Mouse (Mus musculus) brain, adult 2 months (tissue): Measurements from ENCODE around the gene Ccl20.
A peak's percentile ranks its signal among the peaks of the same experiment; 100 is the strongest.

Experiments used
- DNase-seq: peaks from one replicate; pipeline ENCODE4 v3.0.0; 2011; ENCODE audit warnings: low read depth, low spot score

Gene Ccl20

DNA sequence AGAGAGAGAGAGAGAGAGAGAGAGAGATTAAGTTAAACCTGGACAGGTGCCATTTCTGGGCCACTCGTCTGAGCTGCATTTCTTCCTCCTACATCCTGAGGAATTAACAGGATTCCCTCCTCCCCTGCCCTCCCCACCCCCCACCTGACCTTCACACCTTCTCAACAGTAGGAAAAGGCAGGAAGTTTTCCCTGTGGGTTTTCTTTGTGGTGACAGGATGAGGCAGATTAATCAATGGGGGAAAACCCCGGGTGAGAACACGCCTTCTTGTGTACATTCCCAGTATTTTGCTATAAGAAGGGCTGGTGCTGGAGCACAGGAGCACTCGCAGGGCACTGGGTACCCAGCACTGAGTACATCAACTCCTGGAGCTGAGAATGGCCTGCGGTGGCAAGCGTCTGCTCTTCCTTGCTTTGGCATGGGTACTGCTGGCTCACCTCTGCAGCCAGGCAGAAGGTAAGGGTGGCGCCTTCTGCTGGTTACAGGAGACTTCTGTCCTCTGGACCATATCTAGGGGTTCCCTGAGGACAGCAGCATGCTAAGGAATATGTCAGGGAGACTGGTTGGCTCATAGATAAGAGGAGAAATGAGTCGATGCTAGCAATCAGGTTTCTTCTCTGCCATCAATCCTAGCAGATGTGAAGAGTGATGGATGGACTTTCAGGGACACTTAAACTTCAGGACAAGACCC, at the start of gene Ccl20:
Ccl20 (plus strand) TSS at position 320 of the 691 bp plus-strand sequence.
- no peak for DNase-seq

DNA sequence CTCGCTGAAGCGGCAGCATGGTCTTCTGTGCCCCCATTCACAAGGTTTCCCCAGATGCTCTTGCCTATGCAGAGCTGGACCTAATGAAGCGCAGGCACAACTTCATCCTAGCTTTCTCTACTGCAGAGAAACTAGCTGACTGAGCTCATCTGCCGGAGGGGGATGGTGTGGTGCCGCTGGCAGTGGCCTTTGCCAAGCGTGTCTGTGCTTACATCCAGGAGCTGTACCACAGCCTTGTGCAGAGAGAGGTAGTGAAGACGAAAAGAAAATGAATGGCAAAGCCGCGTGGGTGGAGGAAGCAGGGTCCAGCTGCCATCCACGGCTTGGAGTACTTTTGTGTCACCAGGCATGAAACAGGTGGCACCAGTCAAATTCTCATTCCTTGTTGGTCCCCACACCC, 49.4 kb upstream of the Ccl20 start:
- peak; percentile 28 for DNase-seq

DNA sequence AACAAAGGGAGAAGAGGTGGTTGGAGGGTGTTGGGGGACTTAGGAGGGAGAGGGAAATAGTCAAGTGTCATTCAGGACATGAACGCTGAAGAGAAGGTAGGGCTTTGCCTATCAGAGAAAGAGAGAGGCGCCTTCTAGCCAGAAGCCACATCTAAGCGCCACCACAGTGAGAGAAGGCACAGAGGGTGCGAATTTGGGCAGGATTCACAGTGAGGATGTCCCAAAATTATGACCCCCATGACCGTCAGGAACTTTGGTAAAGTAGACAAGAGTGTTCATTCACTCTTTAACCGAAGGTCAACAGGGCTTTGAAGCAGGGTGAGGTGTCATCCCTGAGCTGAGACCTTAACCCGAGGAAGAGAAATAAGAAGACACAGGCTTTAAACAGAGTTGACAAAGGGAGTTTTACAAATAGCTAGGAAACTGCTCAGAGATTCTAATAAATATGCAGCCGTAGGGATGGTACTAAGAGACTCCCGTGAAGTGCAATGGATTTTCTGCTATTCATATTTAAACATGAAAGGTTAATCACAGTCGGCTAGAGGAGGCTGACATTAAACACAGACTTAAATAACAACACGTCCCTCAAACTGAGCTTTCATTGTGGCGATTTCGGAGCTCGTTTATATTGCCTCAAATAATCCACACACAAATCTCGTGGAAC, 40.9 kb upstream of the Ccl20 start:
- DNase-seq = no peak

DNA sequence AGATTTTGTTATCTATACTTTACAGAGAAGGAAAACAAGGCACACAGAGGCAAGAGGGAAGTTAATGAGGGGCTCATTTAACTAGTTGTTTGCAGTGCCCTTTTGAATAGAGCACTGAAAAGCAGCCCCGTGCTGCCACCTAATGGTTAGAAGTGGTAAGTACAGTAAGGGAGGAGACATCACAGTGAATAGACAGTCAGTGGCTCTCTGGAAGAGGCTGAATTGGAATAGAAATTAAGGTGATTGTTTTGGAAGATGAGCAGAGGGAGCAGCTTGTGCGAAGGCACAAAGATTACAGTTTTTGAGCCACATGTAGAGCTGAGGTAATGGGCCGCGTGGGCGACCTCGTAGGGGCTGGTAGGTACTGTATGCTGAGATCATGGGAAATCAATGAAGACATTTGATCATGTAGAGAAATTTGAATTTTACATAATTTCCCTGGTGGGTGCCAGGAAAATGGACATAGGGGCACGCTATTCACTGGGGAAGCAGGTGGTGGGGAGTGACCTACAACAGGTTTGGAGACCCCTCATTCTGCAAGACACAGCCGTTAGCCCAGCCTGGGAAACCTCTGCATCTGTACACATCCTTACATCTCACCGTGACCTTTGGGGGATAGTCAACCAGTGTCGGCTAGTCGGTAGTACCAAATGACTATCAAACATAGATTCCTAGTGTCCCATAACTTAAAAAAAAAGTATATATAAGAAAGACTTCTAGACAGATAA, 40.2 kb upstream of the Ccl20 start:
- peak; percentile 60 for DNase-seq

DNA sequence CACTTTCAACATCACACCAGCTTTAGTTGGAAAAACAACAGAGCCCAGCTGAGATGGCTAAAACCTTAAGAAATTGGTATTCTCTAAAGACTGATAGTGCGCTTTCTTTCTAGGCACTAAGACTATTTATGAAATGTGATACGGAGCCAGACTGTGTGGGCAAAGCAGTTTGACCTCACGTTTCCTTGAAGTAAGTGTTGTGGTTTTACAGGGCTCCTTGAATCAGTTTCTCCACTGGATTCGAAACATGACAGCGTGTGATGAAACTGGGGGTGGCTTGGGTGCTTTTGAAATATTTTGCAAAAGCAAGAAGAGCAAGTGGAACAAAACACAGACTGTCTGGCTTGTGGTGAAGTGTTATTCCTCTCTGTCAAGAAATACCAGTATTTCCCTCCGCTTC, 39.5 kb upstream of the Ccl20 start:
- DNase-seq = peak; percentile 35

DNA sequence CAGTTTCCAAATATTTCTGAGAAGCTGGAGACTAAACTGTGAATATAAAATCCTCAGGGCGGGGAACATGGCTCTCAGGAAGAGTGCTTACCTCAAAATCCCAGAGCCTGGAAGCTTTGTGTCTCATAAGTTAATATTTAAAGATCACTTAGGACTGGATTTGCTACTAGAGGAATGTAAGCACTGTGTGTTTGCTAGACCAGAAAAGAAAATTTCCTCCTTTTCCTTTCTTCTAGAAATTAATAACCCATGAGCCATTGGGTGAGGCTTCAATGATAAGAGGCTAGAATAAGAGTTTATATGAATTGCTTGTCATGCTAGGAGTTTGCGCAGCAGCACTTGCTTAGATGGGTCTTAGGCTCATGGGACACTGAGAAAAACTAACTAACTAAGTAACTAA, 31.8 kb upstream of the Ccl20 start:
- DNase-seq = no peak

DNA sequence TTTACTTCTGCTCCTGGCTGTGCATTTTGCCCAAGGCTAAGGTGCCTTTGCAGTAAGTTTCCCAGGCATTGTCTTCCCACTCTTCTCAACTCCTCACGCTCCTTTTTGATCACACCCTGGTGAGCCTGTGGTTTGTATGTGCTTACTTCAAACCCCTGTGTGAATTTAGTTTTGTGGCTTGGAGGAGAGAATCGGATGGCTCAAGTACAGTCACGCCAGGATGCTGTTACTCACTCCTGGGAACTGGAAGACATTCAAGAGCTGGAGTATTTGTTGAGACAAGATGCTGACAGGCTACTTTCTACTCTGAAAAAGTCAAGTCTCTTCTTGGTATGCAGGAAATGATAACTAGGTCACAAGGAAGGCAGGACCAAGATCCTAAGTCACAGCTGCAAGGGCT, 25.3 kb upstream of the Ccl20 start:
- peak; percentile 10 for DNase-seq

DNA sequence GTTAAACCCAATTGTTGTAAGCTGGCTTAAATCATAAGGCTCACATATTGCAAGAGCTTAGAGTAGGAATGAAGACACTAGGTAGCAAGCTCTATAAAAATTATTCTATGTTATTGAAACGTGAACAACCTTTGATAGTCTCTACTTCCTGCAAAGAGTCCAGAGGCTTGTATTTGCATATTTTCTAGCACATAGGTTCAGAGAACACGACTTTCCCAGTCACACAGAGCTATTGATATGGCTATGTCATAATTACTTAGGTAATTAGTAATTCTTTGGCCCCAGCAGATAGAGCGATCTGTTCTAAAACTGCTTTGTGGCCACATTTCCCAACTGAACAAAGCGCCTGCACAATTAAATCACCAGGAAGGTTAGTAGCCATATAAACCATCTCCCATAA, 19.6 kb upstream of the Ccl20 start:
- no peak for DNase-seq

DNA sequence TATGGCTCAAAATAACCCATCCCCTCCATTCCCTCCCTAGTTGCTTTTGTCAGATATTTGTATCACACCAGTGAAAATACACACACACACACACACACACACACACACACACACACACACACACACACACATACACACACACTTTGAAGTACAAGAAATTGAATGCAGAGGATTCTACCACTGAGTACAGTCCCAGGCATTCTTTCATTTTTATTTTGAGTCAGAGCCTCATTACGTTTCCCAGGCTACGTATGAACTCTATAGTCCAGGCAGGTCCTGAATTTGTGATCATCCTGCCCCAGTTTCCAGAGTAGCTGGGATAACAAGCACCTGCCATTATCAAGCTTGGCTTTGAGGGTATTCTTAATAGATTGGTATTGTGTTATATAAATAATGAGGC, 17.4 kb upstream of the Ccl20 start:
- DNase-seq = peak; percentile 12

DNA sequence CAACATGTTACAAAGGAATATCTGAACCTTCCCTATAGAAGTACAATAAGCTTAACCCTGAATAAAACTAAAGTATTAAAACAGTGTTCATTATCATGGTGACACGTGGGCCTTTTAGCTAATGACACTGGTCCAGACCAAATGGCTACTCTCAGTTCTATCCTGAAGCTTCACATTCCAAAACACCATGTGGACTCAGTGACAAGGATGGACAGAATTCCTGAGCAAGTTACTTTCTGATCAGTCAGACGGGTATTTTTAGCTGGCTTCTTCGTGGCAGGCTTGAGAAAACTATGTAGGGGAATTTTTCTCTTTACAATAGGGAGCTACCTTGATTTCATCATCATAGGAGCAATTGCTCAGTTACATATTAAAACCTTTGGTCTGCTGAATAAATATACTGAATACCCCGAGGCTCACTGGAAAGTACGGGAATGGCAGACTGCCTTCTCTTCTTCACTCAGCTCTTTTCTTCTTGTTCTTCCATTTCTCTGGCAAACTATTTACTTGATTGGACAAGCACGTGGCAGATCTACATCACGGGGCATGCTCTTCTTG, 16.9 kb upstream of the Ccl20 start:
- no peak for DNase-seq

DNA sequence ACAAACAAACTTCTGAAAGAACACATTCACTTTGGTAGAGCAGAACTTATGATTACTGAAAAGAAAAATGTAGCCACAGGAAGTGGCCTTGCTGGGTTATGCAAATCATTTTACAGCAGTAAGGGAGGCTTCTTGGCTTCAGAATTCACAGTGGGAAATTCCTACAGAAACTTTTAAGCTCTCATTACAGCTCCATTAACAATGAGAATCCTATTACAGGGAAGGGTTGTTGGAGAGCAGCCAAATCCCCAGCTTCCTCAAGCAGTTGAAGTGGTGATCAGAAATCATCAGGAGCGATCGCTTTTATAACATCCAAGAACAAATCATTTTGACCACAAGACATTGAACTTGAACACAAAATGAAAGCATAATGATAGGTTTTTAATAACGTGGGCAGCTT, 14.7 kb upstream of the Ccl20 start:
- peak; percentile 49 for DNase-seq

DNA sequence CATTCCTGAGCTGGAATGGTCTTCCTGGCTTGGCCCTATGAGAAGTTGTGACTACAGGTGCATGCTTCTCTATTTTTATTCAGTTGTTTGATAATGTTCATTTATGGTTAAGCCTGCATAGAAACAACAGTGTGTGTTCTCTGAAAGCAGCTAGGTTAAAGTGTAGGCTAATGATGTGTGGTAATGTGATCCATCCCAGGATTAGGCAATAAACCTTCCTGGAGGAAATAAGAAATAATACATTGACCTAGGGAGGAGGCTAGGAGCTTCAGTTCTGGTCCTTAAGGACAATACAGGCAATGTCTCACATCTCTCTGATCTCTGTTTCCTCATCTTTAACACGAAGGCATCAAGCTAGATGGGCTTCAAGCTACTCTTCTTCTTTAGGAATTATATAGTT, 11.1 kb upstream of the Ccl20 start:
- DNase-seq = no peak

DNA sequence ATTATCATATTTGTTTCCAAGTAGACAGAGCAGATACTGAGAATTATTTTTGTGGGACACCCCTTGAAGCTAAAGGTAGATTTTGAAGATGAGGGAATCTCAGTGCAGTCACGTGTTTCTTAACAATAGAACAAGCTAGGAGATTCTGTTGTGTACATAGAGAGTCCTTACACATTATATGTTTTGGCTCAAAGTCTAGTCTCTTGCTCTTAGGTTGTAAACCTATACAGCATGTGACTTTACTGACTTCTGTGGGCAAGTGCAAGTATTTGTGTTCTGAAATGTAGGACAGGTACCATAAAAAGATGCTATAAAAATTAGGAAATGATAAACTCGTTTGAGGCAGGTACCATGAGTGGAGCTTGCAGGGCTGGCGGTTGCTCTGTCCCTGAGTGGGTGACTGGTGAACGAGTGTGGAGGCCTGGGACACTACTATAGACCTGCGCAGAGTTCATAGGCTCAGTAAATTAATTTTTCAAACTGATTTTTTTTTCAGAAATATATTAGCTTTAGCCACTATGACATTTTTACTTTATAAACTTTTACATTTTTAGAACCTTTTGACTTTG, 9.1 kb upstream of the Ccl20 start:
- no peak for DNase-seq

DNA sequence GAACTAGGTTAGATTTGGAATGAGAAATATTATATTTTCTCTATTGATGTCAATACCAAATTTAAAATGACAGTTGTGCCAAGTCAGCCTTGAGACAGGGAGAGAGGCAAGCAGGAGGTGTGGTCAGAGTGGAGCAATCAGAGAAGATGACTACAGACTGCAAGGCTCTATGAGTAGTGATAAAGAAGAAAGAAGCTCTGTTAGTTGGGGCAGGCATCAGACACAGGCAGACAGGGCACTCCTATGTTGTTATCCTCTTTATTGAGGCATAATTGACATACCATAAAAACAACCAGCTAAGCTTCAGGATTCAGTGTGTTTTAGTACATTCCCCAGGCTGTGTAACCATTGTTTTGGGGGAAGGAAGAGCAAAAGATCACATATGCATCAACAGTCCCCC, 5.6 kb upstream of the Ccl20 start:
- no peak for DNase-seq

DNA sequence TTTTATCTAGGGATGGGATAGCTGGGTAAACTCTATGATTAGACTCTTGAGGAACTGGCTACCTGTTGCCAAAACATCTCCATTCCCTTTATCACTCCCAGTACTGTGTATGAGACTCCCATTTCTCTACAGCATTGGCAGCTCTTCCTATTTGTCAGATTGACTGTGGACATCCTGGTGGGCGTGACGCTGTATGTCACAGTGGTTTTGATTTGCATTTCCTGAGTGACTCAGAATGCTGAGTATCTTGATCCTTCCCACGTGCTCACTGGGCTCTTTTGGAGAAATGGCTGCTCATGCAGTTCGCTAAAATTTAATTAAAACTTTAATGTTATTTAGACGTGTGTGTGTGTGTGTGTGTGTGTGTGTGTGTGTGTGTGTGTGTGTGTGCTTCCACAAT, 4.8 kb upstream of the Ccl20 start:
- DNase-seq = peak; percentile 16

DNA sequence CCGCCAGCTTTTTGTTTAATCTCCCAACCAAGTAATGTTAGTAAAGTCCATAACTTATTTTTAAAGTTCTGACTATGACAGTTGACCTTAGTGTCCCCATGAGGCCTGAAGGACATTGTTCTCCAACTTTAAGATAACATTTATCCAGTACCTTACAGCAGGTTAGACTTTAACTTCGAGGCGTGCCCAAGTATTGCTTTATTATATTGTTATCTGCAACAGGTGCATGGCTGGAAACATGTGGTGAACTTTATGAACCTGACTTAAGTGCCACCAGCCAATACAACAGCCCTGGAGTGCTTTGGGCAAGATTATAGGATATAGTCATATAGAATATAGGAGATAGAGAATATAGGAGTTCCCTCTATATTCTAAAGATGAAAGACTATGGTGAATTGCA, 651 bp downstream of the Ccl20 start:
- no peak for DNase-seq

DNA sequence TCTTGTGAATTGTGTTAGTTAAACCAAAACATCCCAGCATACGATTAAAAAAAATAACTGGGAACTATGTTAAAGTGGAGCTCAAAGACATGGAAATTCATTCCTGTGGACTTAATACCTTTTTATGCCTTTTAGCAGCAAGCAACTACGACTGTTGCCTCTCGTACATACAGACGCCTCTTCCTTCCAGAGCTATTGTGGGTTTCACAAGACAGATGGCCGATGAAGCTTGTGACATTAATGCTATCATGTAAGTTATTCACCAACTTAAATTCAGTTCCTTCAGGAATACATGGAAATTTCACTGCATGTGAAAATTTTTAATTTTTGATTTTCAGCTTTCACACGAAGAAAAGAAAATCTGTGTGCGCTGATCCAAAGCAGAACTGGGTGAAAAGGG, 1.1 kb downstream of the Ccl20 start:
- DNase-seq = peak; percentile 71

DNA sequence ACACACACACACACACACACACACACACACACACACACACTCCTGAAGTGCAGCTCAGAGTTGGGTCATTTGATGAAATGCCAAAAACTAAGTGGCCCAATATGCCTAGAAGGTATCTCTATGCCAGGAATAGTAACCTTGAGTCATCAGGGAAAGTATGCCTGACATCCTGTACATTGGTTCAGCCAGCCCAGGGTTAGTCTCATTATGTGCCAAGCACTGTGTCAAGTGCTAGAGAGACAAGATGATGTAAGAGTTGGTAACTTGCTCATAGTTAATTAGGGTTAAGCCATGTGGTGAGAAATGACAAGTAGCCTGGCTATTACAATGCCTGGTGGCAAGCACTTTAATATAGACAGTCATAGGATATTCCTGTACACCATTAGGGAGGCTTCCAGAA, 3.3 kb downstream of the Ccl20 start:
- no peak for DNase-seq

DNA sequence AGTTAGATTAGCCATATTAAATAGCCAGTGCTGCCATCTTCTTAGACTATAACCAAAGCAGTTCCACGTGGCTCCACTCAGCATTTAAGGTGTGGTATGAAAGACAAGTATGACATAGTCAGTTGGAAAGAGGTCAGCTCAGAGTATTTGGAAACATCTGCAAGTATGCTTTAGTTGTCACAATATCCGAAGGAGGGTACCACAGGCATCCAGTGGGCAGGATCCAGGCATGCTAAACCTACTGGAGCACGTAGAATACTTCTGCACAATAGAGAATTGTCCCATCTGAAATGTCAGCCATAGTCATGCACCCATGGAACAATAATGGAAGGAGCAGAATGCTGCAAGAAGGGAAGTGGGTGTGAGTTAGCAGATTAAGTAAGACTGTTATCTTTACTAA, 3.7 kb downstream of the Ccl20 start:
- no peak for DNase-seq

DNA sequence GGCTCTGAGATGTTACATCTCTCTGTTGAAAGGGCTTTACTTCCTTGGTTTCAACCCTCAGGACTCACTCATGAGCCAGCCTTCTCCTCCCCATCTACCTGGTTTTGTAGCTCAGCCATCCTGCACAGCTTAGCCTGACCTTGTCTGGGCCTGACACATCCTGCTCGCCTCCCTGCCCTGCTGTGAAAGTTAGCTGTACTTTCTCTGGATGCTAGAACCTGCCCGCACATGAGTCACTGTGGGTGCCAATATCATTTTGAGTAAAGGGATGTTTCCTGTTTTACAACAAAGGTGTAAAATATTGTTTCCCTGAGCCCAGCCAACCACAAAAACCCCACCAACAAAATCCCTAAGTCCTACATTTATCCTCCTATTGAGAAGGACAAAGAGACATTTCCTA, 6.6 kb downstream of the Ccl20 start:
- DNase-seq = no peak

DNA sequence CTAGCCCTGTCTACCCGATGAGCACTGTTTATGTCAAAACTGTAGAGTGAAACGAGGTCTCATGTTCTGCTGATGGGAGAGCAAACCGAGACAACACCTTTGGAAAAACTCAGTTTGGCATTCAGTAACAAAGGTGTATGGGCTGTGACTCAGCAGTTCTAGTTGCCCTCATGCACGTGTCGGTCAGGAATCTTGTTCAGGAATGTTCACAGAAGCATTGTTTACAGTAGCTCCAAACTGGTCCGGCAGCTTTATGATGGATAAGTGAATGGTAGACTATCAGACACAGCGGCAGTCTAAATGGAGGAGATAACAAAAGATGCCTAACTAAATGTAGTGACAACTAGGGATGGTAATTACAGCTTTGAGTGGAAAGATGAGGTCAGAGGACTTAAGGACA, 19.3 kb downstream of the Ccl20 start:
- DNase-seq = no peak

DNA sequence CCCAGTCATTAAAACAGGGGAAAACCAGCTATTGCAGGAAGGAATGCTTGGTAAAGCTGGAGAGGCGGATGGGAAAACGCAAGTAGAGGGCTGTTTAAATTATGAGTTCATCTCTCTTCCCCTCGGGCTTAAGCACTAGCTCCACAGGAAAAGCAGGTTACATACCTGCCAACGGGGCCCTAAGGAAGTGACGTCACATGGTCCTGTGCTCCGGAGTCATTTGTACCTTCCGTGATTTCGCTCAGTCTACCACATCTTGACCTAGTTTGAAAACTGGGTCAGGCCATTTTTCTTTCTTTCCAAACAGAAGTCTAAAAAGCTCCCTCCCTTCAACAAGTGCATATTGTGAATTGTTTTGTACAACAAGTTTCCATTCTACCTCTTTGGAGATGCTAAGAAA, 21.3 kb downstream of the Ccl20 start:
- no peak for DNase-seq
